Mouse (Mus musculus): ENCODE results near the gene 3110082J24Rik.
"Not testable (repeated sequence)": the region's sequence is repeated elsewhere in the genome, so short reads cannot be mapped to it uniquely, and the experiment has no call there.

3110082J24Rik gene

GRCm38 (mm10) chr5:30072377-30072776 is 33.5 kb downstream of the 3110082J24Rik start:
- no peak for DNase-seq (ENCODE audit: extremely low spot score)

GRCm38 (mm10) chr5:30071677-30072076 is 34.2 kb downstream of the 3110082J24Rik start:
- DNase-seq (ENCODE audit: extremely low spot score) = no peak

- no peak for DNase-seq (ENCODE audit: extremely low spot score)
These were observed 38.2 kb downstream of the 3110082J24Rik start for GRCm38 (mm10) chr5:30067726-30068125.

GRCm38 (mm10) chr5:30059607-30060006 is 46.3 kb downstream of the 3110082J24Rik start:
- not testable (repeated sequence) for DNase-seq (ENCODE audit: extremely low spot score)

- no peak for DNase-seq (ENCODE audit: extremely low spot score)
These were observed 47.6 kb downstream of the 3110082J24Rik start for GRCm38 (mm10) chr5:30058216-30058731.

Measured in embryo, embryonic 9.5 days (tissue).